Mouse (Mus musculus): ENCODE measurements around the gene Gsto2. TPM values are rescaled to one million over a fixed set of nuclear protein-coding genes. Genes with fewer than 3 reads are reported as not detected.
"Not testable (repeated sequence)": the region's sequence is repeated elsewhere in the genome, so short reads cannot be mapped to it uniquely, and the experiment has no call there.

The Gsto2 gene
- polyA plus RNA-seq, 1 experiment: 0.32 TPM

GRCm38 (mm10) chr19:47829913-47830450 is 35.4 kb upstream of the Gsto2 start:
- DNase-seq (ENCODE audit: low read depth in 1 of 2, low spot score in 2 of 2): no peak
- Histone ChIP-seq H3K27ac (ENCODE audit: insufficient read depth, low read length) (no peak overlapping the region), H3K4me1 (ENCODE audit: control insufficient read depth, insufficient read depth, insufficient read length) (no peaks in the 10 kb centered on the region), H3K4me3 (ENCODE audit: extremely low read depth, insufficient read depth, insufficient read length) (no peak overlapping the region), H3K36me3 (ENCODE audit: control insufficient read depth, insufficient read depth, low read length) (no peaks in the 10 kb centered on the region), H3K27me3 (ENCODE audit: control insufficient read depth, insufficient read depth, low read length) (no peaks in the 10 kb centered on the region)
- TF ChIP-seq CTCF (IDR thresholded peaks at IDR 0.05; ENCODE audit: extremely low read depth, insufficient read depth, insufficient read length, insufficient replicate concordance) (no peak), POLR2A (IDR thresholded peaks at IDR 0.05; ENCODE audit: low read depth, low read length) (no peak)
- 90% methylated on average over 14 of the region's 14 CpGs for WGBS

DNA sequence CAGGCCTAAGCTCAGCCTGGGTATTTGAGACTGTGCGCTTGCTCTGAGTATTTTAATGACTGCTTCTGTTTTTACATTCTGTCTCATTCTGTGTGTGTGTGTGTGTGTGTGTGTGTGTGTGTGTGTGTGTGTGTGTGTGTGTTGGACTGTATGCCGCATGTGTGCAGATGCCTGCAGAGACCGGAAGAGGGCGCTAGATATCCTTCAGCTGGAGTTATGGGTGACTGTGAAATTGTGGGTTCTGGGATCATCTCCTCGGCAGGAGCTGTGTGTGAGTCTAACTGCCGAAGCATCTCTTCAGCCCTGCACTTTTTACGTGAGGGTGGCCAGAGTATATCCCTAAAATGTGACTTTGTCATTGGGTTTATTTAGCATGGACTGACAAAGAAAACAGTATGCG is 34.2 kb upstream of the Gsto2 start:
- WGBS: 90% methylated on average over 8 of the region's 8 CpGs
- DNase-seq (ENCODE audit: low read depth in 1 of 2, low spot score in 2 of 2): no peak
- no peak for TF ChIP-seq CTCF (IDR thresholded peaks at IDR 0.05; ENCODE audit: extremely low read depth, insufficient read depth, insufficient read length, insufficient replicate concordance)
- no peak for TF ChIP-seq POLR2A (IDR thresholded peaks at IDR 0.05; ENCODE audit: low read depth, low read length)
- Histone ChIP-seq H3K4me3 (ENCODE audit: extremely low read depth, insufficient read depth, insufficient read length) (no peak overlapping the region), H3K27ac (ENCODE audit: insufficient read depth, low read length) (no peak overlapping the region), H3K36me3 (ENCODE audit: control insufficient read depth, insufficient read depth, low read length) (no peaks in the 10 kb centered on the region), H3K27me3 (ENCODE audit: control insufficient read depth, insufficient read depth, low read length) (no peaks in the 10 kb centered on the region), H3K4me1 (ENCODE audit: control insufficient read depth, insufficient read depth, insufficient read length) (no peaks in the 10 kb centered on the region)

GRCm38 (mm10) chr19:47832316-47832715 is 33.0 kb upstream of the Gsto2 start:
- 90% methylated on average over 16 of the region's 16 CpGs for WGBS
- peaks cover 5% of the 10 kb centered on the region for H3K27me3 ChIP-seq (ENCODE audit: control insufficient read depth, insufficient read depth, low read length)
- H3K27ac ChIP-seq (ENCODE audit: insufficient read depth, low read length): no peak overlapping the region
- H3K36me3 ChIP-seq (ENCODE audit: control insufficient read depth, insufficient read depth, low read length): no peaks in the 10 kb centered on the region
- TF ChIP-seq POLR2A (IDR thresholded peaks at IDR 0.05; ENCODE audit: low read depth, low read length) (no peak), CTCF (IDR thresholded peaks at IDR 0.05; ENCODE audit: extremely low read depth, insufficient read depth, insufficient read length, insufficient replicate concordance) (no peak)
- DNase-seq (ENCODE audit: low read depth in 1 of 2, low spot score in 2 of 2): no peak
- H3K4me1 ChIP-seq (ENCODE audit: control insufficient read depth, insufficient read depth, insufficient read length): peaks cover 3% of the 10 kb centered on the region
- no peak overlapping the region for H3K4me3 ChIP-seq (ENCODE audit: extremely low read depth, insufficient read depth, insufficient read length)

DNA sequence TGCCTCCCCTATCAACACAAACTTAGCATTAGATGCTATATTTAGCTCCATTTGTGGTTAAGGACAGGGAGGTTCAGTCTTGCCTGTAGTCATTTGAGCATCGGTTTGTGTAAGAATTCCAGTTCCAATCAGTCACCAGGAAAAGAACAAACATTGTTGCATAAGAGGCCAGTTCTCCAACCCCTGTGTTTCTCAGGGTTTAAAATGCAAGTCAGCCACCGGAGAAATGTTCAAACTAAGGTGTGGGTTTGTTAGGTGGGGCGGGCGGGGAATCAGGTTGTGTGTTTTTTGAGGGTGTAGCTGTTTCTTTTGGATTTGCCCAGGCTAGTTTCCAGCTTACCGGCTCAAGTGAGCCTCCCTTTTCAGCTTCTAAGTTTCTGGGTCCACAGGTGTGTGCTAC is 30.7 kb upstream of the Gsto2 start:
- Histone ChIP-seq H3K4me3 (ENCODE audit: extremely low read depth, insufficient read depth, insufficient read length) (no peak overlapping the region), H3K27ac (ENCODE audit: insufficient read depth, low read length) (no peak overlapping the region), H3K27me3 (ENCODE audit: control insufficient read depth, insufficient read depth, low read length) (peaks cover 5% of the 10 kb centered on the region), H3K4me1 (ENCODE audit: control insufficient read depth, insufficient read depth, insufficient read length) (peaks cover 3% of the 10 kb centered on the region), H3K36me3 (ENCODE audit: control insufficient read depth, insufficient read depth, low read length) (no peaks in the 10 kb centered on the region)
- DNase-seq (ENCODE audit: low read depth in 1 of 2, low spot score in 2 of 2): no peak
- TF ChIP-seq POLR2A (IDR thresholded peaks at IDR 0.05; ENCODE audit: low read depth, low read length): no peak
- no peak for TF ChIP-seq CTCF (IDR thresholded peaks at IDR 0.05; ENCODE audit: extremely low read depth, insufficient read depth, insufficient read length, insufficient replicate concordance)
- 89% methylated on average over 5 of the region's 5 CpGs for WGBS

DNA sequence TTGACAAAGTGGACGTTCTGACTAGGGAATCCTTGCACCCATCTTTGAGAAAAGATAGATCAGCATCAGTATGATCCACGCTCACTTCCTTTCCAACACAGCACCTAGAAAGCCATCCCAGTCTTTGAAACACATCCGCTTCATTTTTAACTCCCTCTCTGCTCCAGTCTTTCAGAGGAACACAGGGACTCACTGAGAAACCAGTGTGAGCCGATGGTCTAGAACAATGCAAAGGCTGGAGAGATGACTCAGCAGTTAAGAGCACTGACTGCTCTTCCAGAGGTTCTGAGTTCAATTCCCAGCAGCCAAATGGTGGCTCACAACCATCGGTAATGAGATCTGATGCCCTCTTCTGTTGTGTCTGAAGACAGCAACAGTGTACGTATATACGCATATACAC is 29.6 kb upstream of the Gsto2 start:
- peaks cover 3% of the 10 kb centered on the region for H3K4me1 ChIP-seq (ENCODE audit: control insufficient read depth, insufficient read depth, insufficient read length)
- WGBS: 87% methylated on average over 7 of the region's 7 CpGs
- TF ChIP-seq POLR2A (IDR thresholded peaks at IDR 0.05; ENCODE audit: low read depth, low read length): no peak
- TF ChIP-seq CTCF (IDR thresholded peaks at IDR 0.05; ENCODE audit: extremely low read depth, insufficient read depth, insufficient read length, insufficient replicate concordance): no peak

GRCm38 (mm10) chr19:47836701-47837526 is 28.4 kb upstream of the Gsto2 start:
- DNase-seq (ENCODE audit: low read depth in 1 of 2, low spot score in 2 of 2): peak in 1 of 2 experiments; percentile 21
- H3K4me3 ChIP-seq (ENCODE audit: extremely low read depth, insufficient read depth, insufficient read length): peak overlapping the region; percentile 48
- TF ChIP-seq POLR2A (IDR thresholded peaks at IDR 0.05; ENCODE audit: low read depth, low read length): no peak
- TF ChIP-seq CTCF (IDR thresholded peaks at IDR 0.05; ENCODE audit: extremely low read depth, insufficient read depth, insufficient read length, insufficient replicate concordance): peak; percentile 2; the same call in 1 of the 2 replicates
- no peaks in the 10 kb centered on the region for H3K36me3 ChIP-seq (ENCODE audit: control insufficient read depth, insufficient read depth, low read length)
- H3K27ac ChIP-seq (ENCODE audit: insufficient read depth, low read length): no peak overlapping the region
- H3K27me3 ChIP-seq (ENCODE audit: control insufficient read depth, insufficient read depth, low read length): peaks cover 5% of the 10 kb centered on the region
- WGBS: 9% methylated on average over 49 of the region's 49 CpGs
- H3K4me1 ChIP-seq (ENCODE audit: control insufficient read depth, insufficient read depth, insufficient read length): peaks cover 3% of the 10 kb centered on the region

More for the DNA sequence above, 29.6 kb upstream of the Gsto2 start:
- peaks cover 5% of the 10 kb centered on the region for H3K27me3 ChIP-seq (ENCODE audit: control insufficient read depth, insufficient read depth, low read length)
- DNase-seq (ENCODE audit: low read depth in 1 of 2, low spot score in 2 of 2): no peak
- no peak overlapping the region for H3K4me3 ChIP-seq (ENCODE audit: extremely low read depth, insufficient read depth, insufficient read length)
- H3K36me3 ChIP-seq (ENCODE audit: control insufficient read depth, insufficient read depth, low read length): no peaks in the 10 kb centered on the region
- H3K27ac ChIP-seq (ENCODE audit: insufficient read depth, low read length): no peak overlapping the region

DNA sequence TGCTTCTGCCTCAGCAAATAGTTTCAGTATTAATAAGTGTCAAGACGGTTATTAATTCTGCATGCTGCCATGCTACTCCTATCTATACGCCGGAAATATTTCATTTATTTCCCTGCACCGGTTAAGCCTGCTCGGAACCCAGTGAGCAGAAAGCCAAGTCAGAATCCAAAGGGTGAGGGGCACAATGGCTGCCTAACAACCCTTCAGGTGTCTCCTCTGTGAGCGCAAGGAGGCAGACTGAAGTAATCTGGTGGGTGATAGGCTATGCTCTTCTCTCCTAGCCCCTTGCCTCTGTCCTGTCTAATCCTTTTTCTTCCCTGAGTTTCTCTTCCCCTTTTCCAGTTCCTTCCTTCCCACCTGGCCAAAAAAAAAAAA is 27.8 kb upstream of the Gsto2 start:
- TF ChIP-seq CTCF (IDR thresholded peaks at IDR 0.05; ENCODE audit: extremely low read depth, insufficient read depth, insufficient read length, insufficient replicate concordance): no peak
- no peak for TF ChIP-seq POLR2A (IDR thresholded peaks at IDR 0.05; ENCODE audit: low read depth, low read length)
- H3K4me3 ChIP-seq (ENCODE audit: extremely low read depth, insufficient read depth, insufficient read length): peak overlapping the region; percentile 48; the same call in 1 of the 2 replicates

DNA sequence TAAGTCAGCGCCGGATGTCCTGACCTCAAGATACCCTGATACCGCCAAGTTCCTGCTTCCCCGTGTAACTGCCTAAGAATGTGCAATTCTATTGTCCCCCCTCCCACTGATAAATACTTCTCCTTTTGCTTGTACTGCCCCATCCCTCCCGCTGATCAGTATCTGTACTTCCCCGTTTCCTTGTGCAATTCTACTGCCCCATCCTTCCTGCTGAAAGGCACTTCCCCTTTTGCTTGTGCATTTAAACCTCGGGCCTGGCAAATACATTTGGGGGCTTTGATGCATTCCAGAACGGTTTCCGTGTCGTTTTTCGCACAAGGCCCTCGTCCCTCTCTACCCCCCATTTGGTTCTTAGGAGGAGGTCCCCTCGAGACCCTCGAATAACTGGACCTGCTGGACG is 24.1 kb upstream of the Gsto2 start:
- H3K27ac ChIP-seq (ENCODE audit: insufficient read depth, low read length); H3K36me3 ChIP-seq (ENCODE audit: control insufficient read depth, insufficient read depth, low read length); H3K27me3 ChIP-seq (ENCODE audit: control insufficient read depth, insufficient read depth, low read length); H3K4me1 ChIP-seq (ENCODE audit: control insufficient read depth, insufficient read depth, insufficient read length); DNase-seq (ENCODE audit: low read depth in 1 of 2, low spot score in 2 of 2); H3K4me3 ChIP-seq (ENCODE audit: extremely low read depth, insufficient read depth, insufficient read length): not testable (repeated sequence)
- 65% methylated on average over 15 of the region's 15 CpGs for WGBS

More for the DNA sequence above, 27.8 kb upstream of the Gsto2 start:
- peaks cover 3% of the 10 kb centered on the region for H3K4me1 ChIP-seq (ENCODE audit: control insufficient read depth, insufficient read depth, insufficient read length)
- peaks cover 5% of the 10 kb centered on the region for H3K27me3 ChIP-seq (ENCODE audit: control insufficient read depth, insufficient read depth, low read length)
- no peak for DNase-seq (ENCODE audit: low read depth in 1 of 2, low spot score in 2 of 2)
- H3K27ac ChIP-seq (ENCODE audit: insufficient read depth, low read length): no peak overlapping the region
- no peaks in the 10 kb centered on the region for H3K36me3 ChIP-seq (ENCODE audit: control insufficient read depth, insufficient read depth, low read length)
- 4% methylated on average over 6 of the region's 6 CpGs for WGBS
